Mouse (Mus musculus) gastrocnemius, postnatal 36 days (tissue): Measurements from ENCODE around the gene Lbhd1. TPM values are rescaled to one million over a fixed set of nuclear protein-coding genes. Genes with fewer than 3 reads are reported as not detected.

Source experiments
- DNase-seq, 2 experiments: peaks; one replicate each; pipeline ENCODE4 v3.0.0; 2022
- intact Hi-C: fragments of 180-260 bp; cut with DNase I; formaldehyde crosslinking; loops from one replicate; pipeline ENCODE4 v1.15.1; 2025
- microRNA-seq, 2 experiments: library from miRNA; unstranded; fragments of <30 nt; microRNA quantifications; one replicate each; pipeline ENCODE4 v1.2.0; 2021
- total RNA-seq, 2 experiments: library from RNA; stranded (reverse); gene quantifications; 2 replicates each; pipeline ENCODE4 v1.2.3; 2021

Lbhd1 gene
- total RNA-seq, 2 experiments from 2014 or later = 3.5 TPM

- DNase-seq = peak; percentile 94
Observed at GRCm38 (mm10) chr19:8941515-8942217, 58.1 kb downstream of the Lbhd1 start, which contains the start of gene Mta2. TSS of gene Mta2 (plus strand) at chr19:8941875.

More at GRCm38 (mm10) chr19:8941515-8942217, 58.1 kb downstream of the Lbhd1 start, which contains the start of gene Mta2:
- intact Hi-C loops = no loop called here

Small RNA genes within 50 kb of the gene (microRNA-seq; reads per million reads assigned to microRNA genes)
- gene Mir5136 = 0 reads per million in 2 experiments

Other genes starting within 250 kb of the Lbhd1 start
- not detected for gene Chrm1, start 219.9 kb upstream of the Lbhd1 start, total RNA-seq
- 10 to 100 TPM; 27.9 to 30.0 TPM for gene Slc3a2, start 160.4 kb upstream of the Lbhd1 start, total RNA-seq
- gene Wdr74, start 147.9 kb upstream of the Lbhd1 start, total RNA-seq = 10 to 100 TPM; 15.2 to 20.4 TPM
- under 1 TPM in 1 of 2 experiments, not detected in 1; 0.66 TPM for gene 1700092M07Rik, start 143.0 kb upstream of the Lbhd1 start, total RNA-seq
- gene Stx5a, start 142.3 kb upstream of the Lbhd1 start, total RNA-seq = 10 to 100 TPM; 19.0 to 19.9 TPM
- 10 to 100 TPM; 24.1 to 32.9 TPM for gene Nxf1, start 126.7 kb upstream of the Lbhd1 start, total RNA-seq
- 10 to 100 TPM; 79.6 to 84.2 TPM for gene Tmem223, start 112.7 kb upstream of the Lbhd1 start, total RNA-seq
- gene Tmem179b, start 109.3 kb upstream of the Lbhd1 start, total RNA-seq = 1 to 10 TPM; 6.1 to 8.2 TPM
- 1 to 10 TPM; 4.6 to 4.9 TPM for gene Taf6l, start 97.3 kb upstream of the Lbhd1 start, total RNA-seq
- gene Polr2g, start 85.2 kb upstream of the Lbhd1 start, total RNA-seq = 10 to 100 TPM; 32.0 to 35.4 TPM
- gene Zbtb3, start 81.2 kb upstream of the Lbhd1 start, total RNA-seq = under 1 TPM; 0.42 to 0.74 TPM
- 1 to 10 TPM; 9.2 TPM for gene Ttc9c, start 64.4 kb upstream of the Lbhd1 start, total RNA-seq
- 10 to 100 TPM; 31.0 to 36.6 TPM for gene Hnrnpul2, start 63.7 kb upstream of the Lbhd1 start, total RNA-seq
- gene AC129217.1, start 54.0 kb upstream of the Lbhd1 start, total RNA-seq = 1 to 10 TPM in 1 of 2 experiments, not detected in 1; 1.4 TPM
- gene Bscl2, start 46.3 kb upstream of the Lbhd1 start, total RNA-seq = 10 to 100 TPM; 15.9 to 17.8 TPM
- gene Gng3, start 44.5 kb upstream of the Lbhd1 start, total RNA-seq = not detected
- 1 to 10 TPM; 5.8 to 8.8 TPM for gene Lrrn4cl, start 33.0 kb upstream of the Lbhd1 start, total RNA-seq
- 100 to 1,000 TPM; 197 to 321 TPM for gene Ubxn1, start 12.2 kb upstream of the Lbhd1 start, total RNA-seq
- 10 to 100 TPM; 56.4 to 67.2 TPM for gene Uqcc3, start 2.8 kb upstream of the Lbhd1 start, total RNA-seq
- not detected for gene Gm49403, start 198 bp downstream of the Lbhd1 start, total RNA-seq
- 10 to 100 TPM; 15.6 to 17.1 TPM for gene 1810009A15Rik, start 5.1 kb downstream of the Lbhd1 start, total RNA-seq
- gene Gm49416, start 5.2 kb downstream of the Lbhd1 start, total RNA-seq = under 1 TPM in 1 of 2 experiments, not detected in 1; 0.84 TPM
- 1 to 10 TPM; 8.4 to 9.4 TPM for gene Ints5, start 9.3 kb downstream of the Lbhd1 start, total RNA-seq
- gene Ganab, start 14.3 kb downstream of the Lbhd1 start, total RNA-seq = 10 to 100 TPM; 19.3 to 19.9 TPM
- 10 to 100 TPM; 28.3 to 31.2 TPM for gene B3gat3, start 36.6 kb downstream of the Lbhd1 start, total RNA-seq
- 10 to 100 TPM in 1 of 2 experiments, 1 to 10 TPM in 1; 6.9 to 11.0 TPM for gene Rom1, start 45.6 kb downstream of the Lbhd1 start, total RNA-seq
- gene Eml3, start 45.8 kb downstream of the Lbhd1 start, total RNA-seq = 1 to 10 TPM; 5.1 to 7.3 TPM
- 10 to 100 TPM; 19.4 to 24.1 TPM for gene Mta2, start 58.1 kb downstream of the Lbhd1 start, total RNA-seq
- 1 to 10 TPM; 6.0 to 7.7 TPM for gene Tut1, start 70.1 kb downstream of the Lbhd1 start, total RNA-seq
- 100 to 1,000 TPM; 441 to 447 TPM for gene Eef1g, start 83.3 kb downstream of the Lbhd1 start, total RNA-seq
- gene Ahnak, start 105.6 kb downstream of the Lbhd1 start, total RNA-seq = 100 to 1,000 TPM; 171 to 208 TPM
- not detected for gene Scgb1a1, start 204.2 kb downstream of the Lbhd1 start, total RNA-seq